Mouse (Mus musculus) heart, embryonic 14.5 days (tissue): ENCODE results near the gene C2cd2l. TPM values are rescaled to one million over a fixed set of nuclear protein-coding genes. Genes with fewer than 3 reads are reported as not detected.
A peak's percentile ranks its signal among the peaks of the same experiment; 100 is the strongest.

Experiments
- ATAC-seq: fragments of 200-750 bp; cut with Nextera tagmentation; 2 replicates; pipeline ENCODE4 v1.8.0; 2017; ENCODE audit warnings: low read depth, moderate TSS enrichment; ENCODE audit not compliant: insufficient number of reproducible peaks, insufficient read depth, low FRiP score
- H3K27ac ChIP-seq, 2 experiments: fragments of 200-500 bp in 1 of 2; fragments of 300-500 bp in 1 of 2; sonication (generic) in 1 of 2; replicated peaks in 1 of 2; 2 replicates each; pipeline ENCODE4 v1.5.1; 2012 to 2014; ENCODE audit warnings: low read depth in 2 of 2, low read length in 2 of 2, control low read depth in 1 of 2, mild to moderate bottlenecking in 1 of 2, mixed read lengths in 1 of 2; ENCODE audit not compliant: control insufficient read depth in 1 of 2, insufficient read depth in 1 of 2
- H3K27me3 ChIP-seq: fragments of 300-500 bp; sonication (generic); 2 replicates; pipeline ENCODE4 v1.6.1; 2014; ENCODE audit warnings: mild to moderate bottlenecking, low read length, control low read depth; ENCODE audit not compliant: control insufficient read depth, insufficient read depth
- H3K36me3 ChIP-seq: fragments of 300-500 bp; sonication (generic); 2 replicates; pipeline ENCODE4 v1.6.1; 2014; ENCODE audit warnings: mild to moderate bottlenecking, control low read depth, low read length, mixed read lengths; ENCODE audit not compliant: control insufficient read depth, insufficient read depth
- H3K4me1 ChIP-seq, 2 experiments: fragments of 200-500 bp in 1 of 2; fragments of 300-500 bp in 1 of 2; sonication (generic) in 1 of 2; 2 replicates each; pipeline ENCODE4 v1.6.1; 2012 to 2014; ENCODE audit warnings: low read length in 2 of 2, control low read depth in 1 of 2, mixed read lengths in 1 of 2; ENCODE audit not compliant: control insufficient read depth in 2 of 2, insufficient read depth in 2 of 2
- H3K4me2 ChIP-seq: fragments of 300-500 bp; sonication (generic); 2 replicates; pipeline ENCODE4 v1.6.1; 2014; ENCODE audit warnings: mild to moderate bottlenecking, low read length
- H3K4me3 ChIP-seq, 2 experiments: fragments of 200-500 bp in 1 of 2; fragments of 300-500 bp in 1 of 2; sonication (generic) in 1 of 2; 2 replicates each; pipeline ENCODE4 v1.5.1; 2012 to 2014; ENCODE audit warnings: low read length in 2 of 2, mild to moderate bottlenecking in 2 of 2, control low read depth in 1 of 2, low read depth in 1 of 2, moderate library complexity in 1 of 2; ENCODE audit not compliant: control insufficient read depth in 1 of 2, insufficient read depth in 1 of 2
- H3K9ac ChIP-seq: fragments of 300-500 bp; sonication (generic); 2 replicates; pipeline ENCODE4 v1.6.1; 2014; ENCODE audit warnings: mild to moderate bottlenecking, low read length
- H3K9me3 ChIP-seq: fragments of 300-500 bp; sonication (generic); 2 replicates; pipeline ENCODE4 v1.6.1; 2016; ENCODE audit warnings: low read length, control low read depth; ENCODE audit not compliant: control insufficient read depth
- WGBS: fragments of 180-500 bp; shearing (Covaris S2); extraction: QIAGEN DNeasy Blood & Tissue Kit; methylation state at CpG from one replicate; pipeline ENCODE4 v1.1.7; 2014; 5-methylcytosine and 5-hydroxymethylcytosine counted together
- polyA plus RNA-seq: library from polyadenylated mRNA; unstranded; fragments of >200 nt; fragmentation: Nextera tagmentation; extraction: Ambion mirVana; gene quantifications from 2 replicates; pipeline ENCODE4 v1.2.1, GENCODE M21; 2014

Gene C2cd2l
- polyA plus RNA-seq, 1 experiment from 2014 or later: 7.7 TPM

GRCm38 (mm10) chr9:44319105-44319886 lies 789 bp downstream of the C2cd2l start:
- H3K27ac ChIP-seq: peak overlapping the region in 1 of 2 experiments; percentile 67; a peak in 2 of 4 replicates
- ATAC-seq: no peak; the same call in 1 of the 2 replicates
- peaks cover 13 to 25% of the 10 kb centered on the region in 2 experiments for H3K4me1 ChIP-seq
- H3K4me3 ChIP-seq: peak overlapping the region; percentile 93 to 95
- WGBS: 4% methylated on average over 37 of the region's 37 CpGs
- no peaks in the 10 kb centered on the region for H3K27me3 ChIP-seq
- peak overlapping the region; percentile 91 for H3K4me2 ChIP-seq
- no peaks in the 10 kb centered on the region for H3K9me3 ChIP-seq
- peak overlapping the region; percentile 91 for H3K9ac ChIP-seq
- peaks cover 23% of the 10 kb centered on the region for H3K36me3 ChIP-seq

GRCm38 (mm10) chr9:44318826-44319095 lies 1.3 kb downstream of the C2cd2l start:
- Histone ChIP-seq H3K9ac (peak overlapping the region; percentile 91), H3K36me3 (peaks cover 28% of the 10 kb centered on the region), H3K4me2 (peak overlapping the region; percentile 91), H3K27ac (no peak overlapping the region), H3K4me1 (peaks cover 13 to 25% of the 10 kb centered on the region in 2 experiments), H3K27me3 (no peaks in the 10 kb centered on the region), H3K4me3 (peak overlapping the region; percentile 93 to 95; a peak in 3 of 4 replicates), H3K9me3 (no peaks in the 10 kb centered on the region)
- ATAC-seq: no peak
- 34% methylated on average over 3 of the region's 3 CpGs for WGBS

- H3K9ac ChIP-seq: peak overlapping the region; percentile 91
- H3K9me3 ChIP-seq: no peaks in the 10 kb centered on the region
- H3K36me3 ChIP-seq: peaks cover 33% of the 10 kb centered on the region
- peaks cover 13 to 25% of the 10 kb centered on the region in 2 experiments for H3K4me1 ChIP-seq
- H3K4me2 ChIP-seq: peak overlapping the region; percentile 91
- ATAC-seq: no peak
- 51% methylated on average over 5 of the region's 5 CpGs for WGBS
- no peak overlapping the region for H3K27ac ChIP-seq
- H3K27me3 ChIP-seq: no peaks in the 10 kb centered on the region
- H3K4me3 ChIP-seq: peak overlapping the region in 1 of 2 experiments; percentile 93; a peak in 1 of 4 replicates
These were observed 1.8 kb downstream of the C2cd2l start for GRCm38 (mm10) chr9:44318076-44318825.

GRCm38 (mm10) chr9:44317452-44317851 lies 2.6 kb downstream of the C2cd2l start:
- no peak overlapping the region for H3K9ac ChIP-seq

GRCm38 (mm10) chr9:44314910-44315309 lies 5.2 kb downstream of the C2cd2l start:
- Histone ChIP-seq H3K4me3 (no peak overlapping the region), H3K36me3 (peaks cover 42% of the 10 kb centered on the region), H3K4me2 (no peak overlapping the region), H3K4me1 (peaks cover 19 to 25% of the 10 kb centered on the region in 2 experiments), H3K27ac (no peak overlapping the region), H3K9me3 (no peaks in the 10 kb centered on the region), H3K9ac (no peak overlapping the region), H3K27me3 (no peaks in the 10 kb centered on the region)
- 91% methylated on average over 18 of the region's 18 CpGs for WGBS
- no peak for ATAC-seq

More at GRCm38 (mm10) chr9:44317452-44317851, 2.6 kb downstream of the C2cd2l start:
- H3K4me1 ChIP-seq: peaks cover 13 to 25% of the 10 kb centered on the region in 2 experiments
- H3K27ac ChIP-seq: no peak overlapping the region
- H3K4me3 ChIP-seq: no peak overlapping the region
- peaks cover 41% of the 10 kb centered on the region for H3K36me3 ChIP-seq
- ATAC-seq: no peak
- WGBS: 76% methylated on average over 4 of the region's 4 CpGs
- no peaks in the 10 kb centered on the region for H3K9me3 ChIP-seq
- 0 out of 2 replicates have a peak overlapping the region, but pooled peaks have one; percentile 91 for H3K4me2 ChIP-seq
- H3K27me3 ChIP-seq: no peaks in the 10 kb centered on the region

- no peaks in the 10 kb centered on the region for H3K27me3 ChIP-seq
- H3K9me3 ChIP-seq: no peaks in the 10 kb centered on the region
- H3K4me3 ChIP-seq: no peak overlapping the region
- H3K4me2 ChIP-seq: no peak overlapping the region
- no peak overlapping the region for H3K27ac ChIP-seq
- ATAC-seq: no peak
- no peak overlapping the region for H3K9ac ChIP-seq
- H3K36me3 ChIP-seq: peaks cover 42% of the 10 kb centered on the region
- H3K4me1 ChIP-seq: peaks cover 19 to 24% of the 10 kb centered on the region in 2 experiments
- 69% methylated on average over 4 of the region's 4 CpGs for WGBS
These were observed 5.9 kb downstream of the C2cd2l start for GRCm38 (mm10) chr9:44314257-44314547.

GRCm38 (mm10) chr9:44313476-44314256 lies 6.4 kb downstream of the C2cd2l start:
- Histone ChIP-seq H3K27me3 (no peaks in the 10 kb centered on the region), H3K4me1 (peaks cover 16 to 18% of the 10 kb centered on the region in 2 experiments), H3K27ac (no peak overlapping the region), H3K4me3 (no peak overlapping the region), H3K4me2 (no peak overlapping the region), H3K36me3 (peaks cover 42% of the 10 kb centered on the region), H3K9ac (no peak overlapping the region), H3K9me3 (no peaks in the 10 kb centered on the region)
- ATAC-seq: no peak
- WGBS: 70% methylated on average over 19 of the region's 19 CpGs
